Mouse (Mus musculus): ENCODE results near the gene Ubap2l. TPM values are rescaled to one million over a fixed set of nuclear protein-coding genes. Genes with fewer than 3 reads are reported as not detected.

Ubap2l gene
- polyA plus RNA-seq, 1 experiment from 2014 or later, result 207 TPM

GRCm38 (mm10) chr3:89999090-89999489, 53.3 kb downstream of the Ubap2l start:
- peak; percentile 76 for DNase-seq (ENCODE audit: low spot score)

DNA sequence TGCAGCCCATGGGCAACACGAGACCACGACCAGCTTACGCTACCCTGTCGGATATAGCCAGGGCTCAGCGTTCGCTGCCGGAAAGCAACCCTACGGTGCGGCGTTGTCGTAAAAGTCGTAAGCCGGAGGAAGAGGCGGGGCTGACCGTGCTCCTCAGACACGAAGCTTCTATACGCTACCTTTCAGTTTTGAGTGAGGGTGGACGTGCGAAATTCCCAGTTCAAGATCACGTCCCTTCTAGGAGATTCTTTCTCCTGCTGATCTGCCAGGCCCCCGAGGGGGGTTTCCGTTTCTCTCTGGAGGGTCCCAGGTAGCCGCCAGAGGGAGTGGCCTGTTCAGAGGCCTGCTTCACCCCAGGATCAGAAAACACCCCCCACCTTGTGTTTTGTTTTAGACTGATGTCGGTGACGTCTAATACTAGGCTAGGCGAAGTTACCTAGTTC, 53.8 kb downstream of the Ubap2l start, which contains the start of gene Hax1:
Hax1 (minus strand) TSS at position 169 of the 443 bp plus-strand sequence.
- peak; percentile 94 for ATAC-seq (ENCODE audit: low read depth)
- Histone ChIP-seq H3K4me2 (ENCODE audit: low read depth, low read length) (peak within 1 kb of the TSS; percentile 74), H3K27ac (replicated peaks; ENCODE audit: low read depth, low read length) (peak within 1 kb of the TSS; percentile 96), H3K4me1 (ENCODE audit: control insufficient read depth, insufficient read depth, low read length) (peaks cover 14% of the 10 kb centered on the region), H3K36me3 (ENCODE audit: control insufficient read depth, insufficient read depth, low read length) (peaks cover 68% of the 10 kb centered on the region), H3K9ac (ENCODE audit: low read depth, low read length) (peak within 1 kb of the TSS; percentile 81), H3K27me3 (replicated peaks; ENCODE audit: control insufficient read depth, insufficient read depth, low read length) (no peaks in the 10 kb centered on the region), H3K9me3 (ENCODE audit: control insufficient read depth, low read length) (no peaks in the 10 kb centered on the region), H3K4me3 (ENCODE audit: low read depth, low read length) (peak within 1 kb of the TSS; percentile 81)
- DNase-seq (ENCODE audit: low spot score), result peak; percentile 97
- 0% methylated on average over 26 of the region's 26 CpGs for WGBS

More at GRCm38 (mm10) chr3:89999090-89999489, 53.3 kb downstream of the Ubap2l start:
- Histone ChIP-seq H3K36me3 (ENCODE audit: control insufficient read depth, insufficient read depth, low read length) (peaks cover 70% of the 10 kb centered on the region), H3K4me1 (ENCODE audit: control insufficient read depth, insufficient read depth, low read length) (peaks cover 14% of the 10 kb centered on the region), H3K4me2 (ENCODE audit: low read depth, low read length) (peak overlapping the region; percentile 74), H3K27ac (replicated peaks; ENCODE audit: low read depth, low read length) (peak overlapping the region; percentile 96), H3K9me3 (ENCODE audit: control insufficient read depth, low read length) (no peaks in the 10 kb centered on the region), H3K4me3 (ENCODE audit: low read depth, low read length) (peak overlapping the region; percentile 81), H3K9ac (ENCODE audit: low read depth, low read length) (peak overlapping the region; percentile 81), H3K27me3 (replicated peaks; ENCODE audit: control insufficient read depth, insufficient read depth, low read length) (no peaks in the 10 kb centered on the region)
- peak; percentile 67 for ATAC-seq (ENCODE audit: low read depth)
- WGBS, result 6% methylated on average over 8 of the region's 8 CpGs

- Histone ChIP-seq H3K36me3 (ENCODE audit: control insufficient read depth, insufficient read depth, low read length) (peaks cover 65% of the 10 kb centered on the region), H3K4me2 (ENCODE audit: low read depth, low read length) (peak overlapping the region; percentile 74), H3K9me3 (ENCODE audit: control insufficient read depth, low read length) (no peaks in the 10 kb centered on the region), H3K4me3 (ENCODE audit: low read depth, low read length) (peak overlapping the region; percentile 81), H3K27ac (replicated peaks; ENCODE audit: low read depth, low read length) (peak overlapping the region; percentile 96), H3K27me3 (replicated peaks; ENCODE audit: control insufficient read depth, insufficient read depth, low read length) (no peaks in the 10 kb centered on the region), H3K4me1 (ENCODE audit: control insufficient read depth, insufficient read depth, low read length) (peaks cover 14% of the 10 kb centered on the region), H3K9ac (ENCODE audit: low read depth, low read length) (peak overlapping the region; percentile 81)
- ATAC-seq (ENCODE audit: low read depth), result peak; percentile 32; the same call in 1 of the 2 replicates
- 4% methylated on average over 20 of the region's 23 CpGs for WGBS
- DNase-seq (ENCODE audit: low spot score), result no peak
Measured at GRCm38 (mm10) chr3:89997791-89998495, 54.5 kb downstream of the Ubap2l start.

- ATAC-seq (ENCODE audit: low read depth), result no peak
Measured at GRCm38 (mm10) chr3:89994807-89995515, 57.5 kb downstream of the Ubap2l start.

DNA sequence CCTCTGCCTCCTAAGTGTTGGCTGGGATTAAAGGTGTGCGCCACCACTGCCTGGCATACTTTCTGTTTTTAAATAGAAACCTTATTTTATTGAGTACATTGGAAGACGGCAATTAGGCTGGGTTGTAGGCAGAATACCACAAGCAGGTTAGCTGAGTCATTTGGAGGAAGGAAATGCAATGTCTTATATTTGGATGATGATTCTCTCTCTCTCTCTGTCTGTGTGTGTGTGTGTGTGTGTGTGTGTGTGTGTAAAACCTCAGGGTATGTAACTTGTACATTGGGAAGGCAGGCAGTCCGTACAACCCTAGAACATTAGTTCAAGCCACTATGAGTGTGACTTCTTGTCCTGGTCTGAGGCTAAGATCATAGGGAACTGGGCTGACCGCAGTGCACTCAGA, 64.6 kb downstream of the Ubap2l start:
- no peak for DNase-seq (ENCODE audit: low spot score)
- ATAC-seq (ENCODE audit: low read depth), result no peak
- no peaks in the 10 kb centered on the region for H3K27me3 ChIP-seq (replicated peaks; ENCODE audit: control insufficient read depth, insufficient read depth, low read length)
- no peaks in the 10 kb centered on the region for H3K4me1 ChIP-seq (ENCODE audit: control insufficient read depth, insufficient read depth, low read length)
- H3K4me2 ChIP-seq (ENCODE audit: low read depth, low read length), result no peak overlapping the region
- WGBS, result 92% methylated on average over 4 of the region's 4 CpGs
- H3K27ac ChIP-seq (replicated peaks; ENCODE audit: low read depth, low read length), result no peak overlapping the region
- peaks cover 4% of the 10 kb centered on the region; the same call in 1 of the 2 replicates for H3K36me3 ChIP-seq (ENCODE audit: control insufficient read depth, insufficient read depth, low read length)
- no peak overlapping the region for H3K9ac ChIP-seq (ENCODE audit: low read depth, low read length)
- H3K4me3 ChIP-seq (ENCODE audit: low read depth, low read length), result no peak overlapping the region
- no peaks in the 10 kb centered on the region for H3K9me3 ChIP-seq (ENCODE audit: control insufficient read depth, low read length)

More at GRCm38 (mm10) chr3:89994807-89995515, 57.5 kb downstream of the Ubap2l start:
- Histone ChIP-seq H3K9ac (ENCODE audit: low read depth, low read length) (no peak overlapping the region), H3K27me3 (replicated peaks; ENCODE audit: control insufficient read depth, insufficient read depth, low read length) (no peaks in the 10 kb centered on the region), H3K4me1 (ENCODE audit: control insufficient read depth, insufficient read depth, low read length) (peaks cover 14% of the 10 kb centered on the region), H3K27ac (replicated peaks; ENCODE audit: low read depth, low read length) (no peak overlapping the region), H3K9me3 (ENCODE audit: control insufficient read depth, low read length) (no peaks in the 10 kb centered on the region), H3K4me2 (ENCODE audit: low read depth, low read length) (no peak overlapping the region), H3K4me3 (ENCODE audit: low read depth, low read length) (no peak overlapping the region), H3K36me3 (ENCODE audit: control insufficient read depth, insufficient read depth, low read length) (peaks cover 41% of the 10 kb centered on the region)
- 94% methylated on average over 5 of the region's 5 CpGs for WGBS
- no peak for DNase-seq (ENCODE audit: low spot score)

GRCm38 (mm10) chr3:89987211-89987610, 65.2 kb downstream of the Ubap2l start:
- peaks cover 3% of the 10 kb centered on the region; the same call in 1 of the 2 replicates for H3K36me3 ChIP-seq (ENCODE audit: control insufficient read depth, insufficient read depth, low read length)
- 55% methylated on average over 3 of the region's 3 CpGs for WGBS
- no peaks in the 10 kb centered on the region for H3K4me1 ChIP-seq (ENCODE audit: control insufficient read depth, insufficient read depth, low read length)
- H3K9me3 ChIP-seq (ENCODE audit: control insufficient read depth, low read length), result no peaks in the 10 kb centered on the region
- no peaks in the 10 kb centered on the region for H3K27me3 ChIP-seq (replicated peaks; ENCODE audit: control insufficient read depth, insufficient read depth, low read length)
- no peak for ATAC-seq (ENCODE audit: low read depth)
- H3K4me3 ChIP-seq (ENCODE audit: low read depth, low read length), result no peak overlapping the region
- H3K27ac ChIP-seq (replicated peaks; ENCODE audit: low read depth, low read length), result no peak overlapping the region
- no peak overlapping the region for H3K9ac ChIP-seq (ENCODE audit: low read depth, low read length)
- H3K4me2 ChIP-seq (ENCODE audit: low read depth, low read length), result no peak overlapping the region
- DNase-seq (ENCODE audit: low spot score), result no peak

GRCm38 (mm10) chr3:89982426-89982825, 70.0 kb downstream of the Ubap2l start:
- no peak overlapping the region for H3K4me2 ChIP-seq (ENCODE audit: low read depth, low read length)
- H3K27me3 ChIP-seq (replicated peaks; ENCODE audit: control insufficient read depth, insufficient read depth, low read length), result no peaks in the 10 kb centered on the region
- no peaks in the 10 kb centered on the region for H3K36me3 ChIP-seq (ENCODE audit: control insufficient read depth, insufficient read depth, low read length)
- no peak for ATAC-seq (ENCODE audit: low read depth)
- H3K9me3 ChIP-seq (ENCODE audit: control insufficient read depth, low read length), result no peaks in the 10 kb centered on the region
- WGBS, result 74% methylated on average over 5 of the region's 5 CpGs
- H3K4me1 ChIP-seq (ENCODE audit: control insufficient read depth, insufficient read depth, low read length), result no peaks in the 10 kb centered on the region
- no peak for DNase-seq (ENCODE audit: low spot score)
- H3K4me3 ChIP-seq (ENCODE audit: low read depth, low read length), result no peak overlapping the region
- H3K9ac ChIP-seq (ENCODE audit: low read depth, low read length), result no peak overlapping the region
- no peak overlapping the region for H3K27ac ChIP-seq (replicated peaks; ENCODE audit: low read depth, low read length)

GRCm38 (mm10) chr3:89976859-89977258, 75.6 kb downstream of the Ubap2l start:
- H3K4me1 ChIP-seq (ENCODE audit: control insufficient read depth, insufficient read depth, low read length), result no peaks in the 10 kb centered on the region
- no peak overlapping the region for H3K27ac ChIP-seq (replicated peaks; ENCODE audit: low read depth, low read length)
- no peak overlapping the region for H3K4me3 ChIP-seq (ENCODE audit: low read depth, low read length)
- H3K9ac ChIP-seq (ENCODE audit: low read depth, low read length), result no peak overlapping the region
- DNase-seq (ENCODE audit: low spot score) (no peak), ATAC-seq (ENCODE audit: low read depth) (no peak)
- no peaks in the 10 kb centered on the region for H3K27me3 ChIP-seq (replicated peaks; ENCODE audit: control insufficient read depth, insufficient read depth, low read length)
- H3K36me3 ChIP-seq (ENCODE audit: control insufficient read depth, insufficient read depth, low read length), result no peaks in the 10 kb centered on the region
- H3K9me3 ChIP-seq (ENCODE audit: control insufficient read depth, low read length), result no peaks in the 10 kb centered on the region
- no peak overlapping the region for H3K4me2 ChIP-seq (ENCODE audit: low read depth, low read length)

Measured in embryonic facial prominence, embryonic 14.5 days (tissue).